Mouse (Mus musculus) adrenal gland, adult (tissue): ENCODE measurements at regions not wholly inside any gene's neighbourhood (a gene's known extent, or its start where the extent isn't known, plus 50 kb on each side); places are given as distances from the start of the nearest gene placed in this dataset.
"Not testable (repeated sequence)": the region's sequence is repeated elsewhere in the genome, so short reads cannot be mapped to it uniquely, and the experiment has no call there.

Experiments used
- DNase-seq, 2 experiments: peaks; one replicate each; pipeline ENCODE4 v3.0.0; 2022 to 2023; ENCODE audit warnings: low spot score in 1 of 2; ENCODE audit not compliant: inconsistent age in 2 of 2

DNA sequence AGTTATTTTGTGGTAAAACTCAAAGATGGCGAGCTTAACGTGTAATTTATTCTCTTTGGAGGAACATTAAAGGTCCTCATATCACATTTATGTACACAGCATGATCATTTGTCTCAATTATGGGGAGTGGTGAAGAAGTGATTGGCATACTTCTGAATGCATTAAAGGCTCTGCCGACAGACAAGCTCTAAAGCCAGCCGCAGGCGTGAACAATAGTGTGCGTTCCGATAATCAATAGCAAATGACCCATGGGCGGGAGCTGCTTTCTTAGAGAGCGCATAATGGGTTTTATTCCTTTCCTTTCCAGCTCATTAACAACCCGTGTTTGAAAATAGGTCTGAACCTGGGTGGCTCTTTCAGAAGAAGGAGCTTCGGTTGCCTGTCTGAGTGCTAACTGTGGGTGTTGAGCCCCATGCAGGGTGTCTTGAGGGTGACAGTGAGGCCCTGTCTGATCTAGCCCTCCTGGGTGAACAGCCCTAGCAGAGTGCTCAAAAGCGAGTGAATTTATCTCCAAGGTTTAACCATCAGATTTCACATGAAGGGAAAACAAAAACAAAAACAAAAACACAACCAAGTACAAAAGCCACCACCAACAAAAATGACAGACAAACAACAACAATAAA, 210.5 kb downstream of the Zfp619 start:
- DNase-seq = no peak

GRCm38 (mm10) chr7:39728930-39729329, 211.4 kb downstream of the Zfp619 start:
- DNase-seq = no peak

DNA sequence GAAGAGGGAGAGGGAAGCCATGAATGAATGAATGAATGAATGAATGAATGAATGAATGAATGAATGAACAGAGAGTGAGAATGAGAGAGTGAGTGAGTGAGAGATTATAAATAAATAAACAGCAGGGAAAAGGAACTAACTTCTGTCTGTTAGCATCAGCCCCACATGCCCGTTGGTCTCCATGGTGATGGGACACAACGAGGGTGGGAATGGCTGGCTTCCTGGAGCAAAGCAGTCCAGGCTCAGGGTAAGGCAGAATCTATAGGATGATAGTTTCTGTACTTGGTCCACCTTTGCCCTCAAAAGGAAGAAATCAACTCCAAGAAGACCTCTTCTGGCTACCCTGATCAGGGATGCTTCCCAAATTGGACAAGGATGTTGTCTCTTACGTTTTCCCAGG, 212.2 kb downstream of the Zfp619 start:
- no peak for DNase-seq

- DNase-seq = no peak
Measured at GRCm38 (mm10) chr7:39732790-39733189, 215.2 kb downstream of the Zfp619 start.

DNA sequence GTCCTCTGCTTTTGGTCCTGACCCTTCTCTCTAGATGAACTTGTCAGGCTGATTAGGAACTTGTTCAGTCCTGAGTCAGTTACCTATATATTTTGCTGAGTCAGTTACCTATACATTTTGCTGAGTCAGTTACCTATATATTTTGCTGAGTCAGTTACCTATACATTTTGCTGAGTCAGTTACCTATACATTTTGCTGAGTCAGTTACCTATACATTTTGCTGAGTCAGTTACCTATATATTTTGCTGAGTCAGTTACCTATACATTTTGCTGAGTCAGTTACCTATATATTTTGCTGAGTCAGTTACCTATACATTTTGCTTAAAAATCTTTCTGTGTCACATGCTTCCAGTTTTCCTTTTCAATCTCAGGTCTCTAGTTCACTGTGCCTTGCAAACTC, 230.8 kb downstream of the Zfp619 start:
- not testable (repeated sequence) for DNase-seq

DNA sequence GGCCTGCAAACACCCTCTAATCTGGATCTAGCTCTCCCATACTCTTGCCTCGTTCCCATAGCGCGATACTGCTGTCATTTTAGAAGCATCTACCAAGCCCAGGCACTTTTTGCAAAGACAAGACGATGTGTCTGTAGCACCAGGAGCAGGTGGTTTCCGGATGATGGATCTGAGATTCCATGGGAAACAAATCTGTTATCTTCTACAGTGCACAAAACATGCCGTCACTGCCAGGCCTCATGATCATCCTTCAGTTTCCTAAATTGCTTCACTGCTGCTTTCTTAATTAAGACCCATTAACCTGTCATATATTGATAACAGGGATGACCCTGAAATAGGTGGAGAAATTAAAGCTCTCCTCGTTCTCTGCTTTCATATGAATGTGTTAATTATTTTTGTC, 232.9 kb downstream of the Zfp619 start:
- no peak for DNase-seq

DNA sequence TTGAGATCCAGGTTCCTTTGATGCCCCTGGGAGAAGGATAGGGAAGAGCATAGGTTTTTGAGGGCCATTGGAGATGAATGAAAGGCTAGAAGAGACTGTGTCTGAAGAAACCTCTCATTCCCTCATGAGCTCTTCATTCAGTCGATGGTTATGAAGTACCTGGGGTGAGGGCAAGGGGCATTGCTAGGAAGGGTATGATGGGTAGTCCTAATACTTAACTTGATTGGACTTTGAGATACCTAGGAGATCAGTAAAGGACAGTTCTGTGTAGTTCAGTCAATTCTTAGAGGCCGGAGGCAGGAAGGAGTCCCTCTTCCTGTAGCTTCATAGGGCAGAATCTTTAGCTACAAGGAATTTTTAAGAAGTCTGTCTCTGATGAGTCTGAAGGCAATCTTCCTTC, 246.8 kb downstream of the Zfp619 start:
- no peak for DNase-seq

DNA sequence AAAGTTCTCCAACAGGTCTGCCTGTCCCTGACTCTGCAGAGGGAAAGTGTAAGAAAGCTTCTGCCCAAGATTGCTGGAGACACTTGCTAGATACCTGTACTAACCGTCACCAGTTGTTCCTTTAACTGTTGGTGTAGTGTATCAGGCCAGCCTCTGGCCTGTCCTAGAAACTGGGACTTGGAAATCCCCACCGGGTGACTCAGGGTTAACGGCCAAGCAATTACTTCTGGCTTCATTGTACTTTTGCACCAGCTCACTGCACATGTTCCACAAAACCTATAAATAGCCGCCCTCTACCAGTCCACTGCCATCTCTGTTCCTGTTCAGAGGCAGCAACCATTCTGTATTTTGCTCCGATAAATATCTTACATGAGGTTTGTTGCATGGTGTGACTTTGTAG, 247.5 kb downstream of the Zfp619 start:
- DNase-seq = no peak

GRCm38 (mm10) chr7:39773291-39773690, 255.7 kb downstream of the Zfp619 start:
- DNase-seq = no peak

- no peak for DNase-seq
Measured at GRCm38 (mm10) chr7:39789321-39789720, 271.8 kb downstream of the Zfp619 start.

GRCm38 (mm10) chr7:39789880-39790279, 272.3 kb downstream of the Zfp619 start:
- no peak for DNase-seq

DNA sequence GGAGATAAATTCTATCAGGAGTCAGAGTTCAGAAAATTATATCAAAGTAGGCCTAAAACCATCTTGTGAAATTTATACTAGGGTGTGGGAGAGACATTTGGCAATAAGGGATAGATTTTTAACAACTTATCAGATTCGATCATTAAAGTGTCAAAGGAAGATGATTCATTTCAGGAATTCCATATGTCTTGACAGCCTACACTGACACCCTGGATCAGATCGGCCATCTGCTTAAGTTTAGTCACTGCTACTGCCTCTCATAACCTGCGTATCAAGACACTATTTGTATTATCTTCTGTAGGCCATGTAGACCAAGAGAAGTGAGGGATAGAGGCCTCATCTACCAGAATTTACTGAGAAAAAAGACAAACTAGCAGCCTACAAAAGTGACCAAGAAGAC, 277.2 kb downstream of the Zfp619 start:
- no peak for DNase-seq

- peak in 1 of 2 experiments; percentile 51 for DNase-seq
Measured at GRCm38 (mm10) chr7:39804276-39804675, 286.7 kb downstream of the Zfp619 start.

DNA sequence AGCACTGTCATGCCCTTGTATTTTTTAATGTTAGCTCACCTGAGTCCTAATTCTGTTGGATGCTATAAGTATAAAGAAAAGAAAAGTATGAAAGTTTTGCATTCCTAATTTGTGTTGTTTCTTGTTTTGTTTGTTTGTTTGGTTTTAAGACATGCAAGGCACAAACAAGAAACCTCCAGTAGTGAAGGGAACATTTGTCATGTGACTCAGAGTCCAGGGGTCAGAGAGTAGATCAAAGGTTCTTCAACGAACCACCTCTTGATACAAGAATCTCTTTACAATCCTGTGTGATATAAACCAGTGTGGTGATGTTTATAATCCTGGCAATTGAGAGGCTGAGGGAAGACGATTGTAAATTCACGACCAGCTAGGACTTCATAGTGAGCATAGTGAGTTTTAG, 300.5 kb downstream of the Zfp619 start:
- no peak for DNase-seq

DNA sequence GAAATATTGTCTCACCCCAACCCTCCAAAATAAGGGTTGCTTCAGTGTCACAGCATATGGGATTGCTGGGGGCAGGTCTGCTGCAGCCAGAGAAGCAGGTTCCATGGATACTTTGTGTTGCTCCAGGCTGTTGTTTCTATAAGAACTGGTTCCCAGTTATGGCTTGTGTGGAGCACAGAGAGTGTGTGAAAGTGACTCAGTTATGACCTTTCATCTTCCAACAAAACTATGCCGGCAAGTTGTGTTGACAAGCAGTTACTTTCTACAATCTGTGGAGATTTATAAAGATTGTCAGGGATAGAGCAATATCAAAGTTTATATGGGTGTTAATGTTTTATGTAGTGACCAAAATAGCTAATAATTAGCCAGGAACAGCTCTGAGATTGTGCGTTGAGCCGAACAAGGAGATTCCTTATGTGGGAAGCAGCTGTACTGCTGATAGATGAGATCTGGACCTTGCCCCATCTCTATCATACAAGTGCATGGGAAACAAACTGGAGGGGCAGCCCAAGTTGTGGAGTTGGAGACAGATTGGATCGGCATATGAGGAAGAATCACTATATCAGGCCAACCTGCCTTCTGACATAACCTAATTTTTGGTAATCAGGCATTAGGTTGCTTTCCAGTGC, 305.1 kb downstream of the Zfp619 start:
- DNase-seq = no peak

- DNase-seq = no peak
Measured at GRCm38 (mm10) chr7:39828378-39828777, 310.8 kb downstream of the Zfp619 start.

- no peak for DNase-seq
Measured at GRCm38 (mm10) chr7:39830831-39831230, 313.3 kb downstream of the Zfp619 start.

DNA sequence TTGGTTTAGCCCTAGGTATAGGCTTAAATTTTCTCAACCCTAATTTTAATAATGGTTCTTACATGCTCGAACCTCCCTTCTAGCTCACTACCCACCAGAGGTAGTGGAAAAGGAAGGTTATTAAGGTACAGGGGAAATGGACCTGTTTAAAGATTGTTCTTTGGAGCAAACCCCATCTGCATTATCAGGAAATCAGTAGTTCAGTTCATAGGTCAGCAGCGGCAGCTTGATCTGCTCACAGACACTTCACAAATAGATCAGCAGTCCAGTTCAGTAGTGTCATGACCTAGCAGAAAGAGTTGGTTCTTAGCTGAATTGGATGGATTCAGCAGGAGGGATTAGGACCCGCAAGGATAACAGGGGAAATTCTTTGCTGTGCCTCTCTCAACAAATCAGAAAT, 324.4 kb downstream of the Zfp619 start:
- DNase-seq = no peak

GRCm38 (mm10) chr7:39847914-39848782, 330.6 kb downstream of the Zfp619 start:
- peak; percentile 55 to 91 for DNase-seq

- DNase-seq = no peak
Measured at GRCm38 (mm10) chr7:39857301-39857700, 339.7 kb downstream of the Zfp619 start.

DNA sequence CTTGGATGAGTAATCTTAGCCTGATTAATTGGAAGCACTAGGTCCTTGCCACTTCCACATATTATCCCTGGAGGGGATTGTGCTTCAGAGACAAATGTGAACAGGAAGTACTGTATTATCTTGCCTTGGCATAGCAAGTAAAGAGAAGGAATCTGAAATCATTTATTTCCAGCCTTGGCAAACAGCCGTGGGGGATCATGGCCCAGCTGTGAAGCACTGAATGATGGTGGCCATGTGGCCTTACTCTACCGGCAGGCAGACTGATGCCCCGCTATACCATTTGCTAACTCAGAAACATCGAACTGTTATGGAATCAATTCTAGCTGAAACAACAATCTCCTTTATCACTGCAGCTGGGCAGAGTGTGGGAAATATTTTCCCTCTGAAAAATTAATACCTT, 345.3 kb downstream of the Zfp619 start:
- DNase-seq = no peak

DNA sequence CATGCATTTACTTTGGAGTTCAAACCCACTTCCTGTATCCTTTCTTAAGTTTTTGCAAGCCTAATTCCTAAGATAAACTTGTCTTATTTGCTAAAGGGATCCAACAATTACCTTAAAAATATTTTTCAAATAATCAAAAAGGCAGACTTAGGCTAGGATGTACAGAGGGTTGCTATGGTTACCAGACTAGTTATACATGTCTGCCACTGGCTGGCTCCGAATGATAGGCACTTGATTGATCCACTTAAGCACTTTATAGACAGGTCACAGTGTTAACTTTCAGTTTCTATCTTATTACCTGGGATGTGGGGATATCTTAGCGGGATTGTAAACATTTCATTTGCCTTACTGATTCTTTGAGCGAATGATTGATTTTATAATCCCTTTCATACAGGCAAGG, 346.6 kb downstream of the Zfp619 start:
- DNase-seq = no peak
